ENCODE assay signal across 8 mouse cellular contexts in the genomic region with DNA sequence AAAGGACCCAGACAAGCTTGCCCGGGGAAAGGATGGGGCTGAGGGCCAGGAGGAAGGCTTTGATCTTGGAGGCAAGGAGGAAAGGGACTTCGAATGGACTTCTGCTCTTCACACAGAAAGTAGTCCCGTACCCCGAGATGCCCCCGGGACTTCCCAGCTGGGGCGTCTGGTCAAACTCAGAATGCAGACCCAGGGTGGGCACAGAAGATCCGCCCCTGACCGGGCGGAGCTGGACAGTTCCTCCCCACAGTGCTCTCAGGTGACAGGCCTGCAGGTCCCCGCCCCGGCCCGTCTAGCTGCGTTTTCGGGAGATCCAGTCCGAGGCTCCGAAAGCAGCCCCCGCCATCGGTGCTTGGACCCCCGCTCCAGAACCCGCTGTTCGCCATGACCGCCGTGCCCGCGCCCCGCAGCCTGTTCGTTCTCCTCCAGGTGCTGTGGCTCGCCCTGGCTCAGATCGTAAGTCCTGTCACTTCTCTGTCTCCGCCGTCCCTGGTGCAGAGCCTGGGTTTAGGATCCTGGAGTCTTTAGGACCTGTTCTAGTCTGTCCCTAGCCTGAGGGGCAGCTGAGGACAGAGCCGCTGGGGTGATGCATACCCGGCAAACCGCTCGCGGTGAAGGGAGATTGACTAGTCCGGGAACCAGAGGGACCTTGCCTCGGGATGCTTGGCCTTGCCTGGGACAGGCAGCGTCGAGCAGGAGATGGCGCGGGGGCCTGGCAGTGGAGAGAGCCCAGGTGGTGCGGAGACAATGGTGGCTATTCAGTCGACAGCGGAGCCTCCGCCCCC. TPM values are rescaled to one million over a fixed set of nuclear protein-coding genes. Genes with fewer than 3 reads are reported as not detected.
DNase-seq lines count a peak whose midpoint lies in the region; ATAC-seq and TF ChIP-seq lines count a peak whose summit lies in the region.

A gene (plus strand): TSS at position 55 of the 785 bp plus-strand sequence.

- H3K9me3 ChIP-seq in ES-Bruce4 (replicated peaks; ENCODE audit: control insufficient read depth, insufficient read depth, low read length, poor library complexity, severe bottlenecking): no peaks in the 10 kb centered on the region
- H3K9me3 ChIP-seq in embryonic facial prominence, embryonic 15.5 days (replicated peaks): no peaks in the 10 kb centered on the region
- H3K9me3 ChIP-seq in intestine, embryonic 15.5 days: no peaks in the 10 kb centered on the region
- H3K9me3 ChIP-seq in neural tube, embryonic 12.5 days: no peaks in the 10 kb centered on the region

- 3% methylated on average over 46 of the region's 46 CpGs for WGBS in embryonic facial prominence, embryonic 15.5 days
- 3% methylated on average over 46 of the region's 46 CpGs for WGBS in intestine, embryonic 15.5 days
- 3% methylated on average over 46 of the region's 46 CpGs for WGBS in neural tube, embryonic 12.5 days

- no peak for TF ChIP-seq EP300 in ES-Bruce4 (IDR thresholded peaks at IDR 0.05; ENCODE audit: insufficient read depth, low read depth, low read length)

- H3K9ac ChIP-seq in ES-Bruce4 (ENCODE audit: low read depth, poor library complexity, severe bottlenecking): peak within 1 kb of the TSS; percentile 50
- peak within 1 kb of the TSS; percentile 40 for H3K9ac ChIP-seq in embryonic facial prominence, embryonic 15.5 days
- peak within 1 kb of the TSS; percentile 54 for H3K9ac ChIP-seq in intestine, embryonic 15.5 days
- H3K9ac ChIP-seq in neural tube, embryonic 12.5 days: peak within 1 kb of the TSS; percentile 54

- peak within 1 kb of the TSS; percentile 68 for H3K4me2 ChIP-seq in embryonic facial prominence, embryonic 15.5 days (replicated peaks)
- H3K4me2 ChIP-seq in intestine, embryonic 15.5 days (replicated peaks): peak within 1 kb of the TSS; percentile 90
- peak within 1 kb of the TSS; percentile 72 for H3K4me2 ChIP-seq in neural tube, embryonic 12.5 days (replicated peaks)

- TF ChIP-seq CTCF in ES-Bruce4 (IDR thresholded peaks at IDR 0.05; ENCODE audit: low read depth, low read length): no peak

- intact Hi-C loops in gastrocnemius, postnatal 14 days (cut with DNase I; ENCODE audit: low total_unique reads): no loop called here

- TF ChIP-seq POLR2A in ES-Bruce4 (IDR thresholded peaks at IDR 0.05; ENCODE audit: insufficient read depth, low read length): no peak

- H3K4me3 ChIP-seq in ES-Bruce4 (ENCODE audit: low read depth, low read length): peak within 1 kb of the TSS; percentile 82
- H3K4me3 ChIP-seq in embryonic facial prominence, embryonic 15.5 days (replicated peaks): peak within 1 kb of the TSS; percentile 47
- peak within 1 kb of the TSS; percentile 40 for H3K4me3 ChIP-seq in intestine, embryonic 15.5 days (replicated peaks)
- H3K4me3 ChIP-seq in neural tube, embryonic 12.5 days: peak within 1 kb of the TSS; percentile 39

- peaks cover 6% of the 10 kb centered on the region for H3K4me1 ChIP-seq in ES-Bruce4 (ENCODE audit: control insufficient read depth, insufficient read depth, low read length)
- H3K4me1 ChIP-seq in embryonic facial prominence, embryonic 15.5 days: peaks cover 27% of the 10 kb centered on the region
- H3K4me1 ChIP-seq in intestine, embryonic 15.5 days (replicated peaks): peaks cover 18% of the 10 kb centered on the region
- H3K4me1 ChIP-seq in neural tube, embryonic 12.5 days: peaks cover 28% of the 10 kb centered on the region

- peak; percentile 30 for DNase-seq in gastrocnemius, postnatal 14 days
- no peak for DNase-seq in gastrocnemius, postnatal 25 days
- DNase-seq in layer of hippocampus, adult 18-20 months (ENCODE audit: low spot score in 2 of 2): no peak
- DNase-seq in c-Kit-positive CD71-positive TER-119-positive erythroid progenitor cells, embryonic 14.5 days (ENCODE audit: low spot score): no peak

- no peak within 1 kb of the TSS for H3K27ac ChIP-seq in ES-Bruce4 (ENCODE audit: insufficient read depth, low read length)
- peak within 1 kb of the TSS; percentile 78; the same call in 1 of the 2 replicates for H3K27ac ChIP-seq in embryonic facial prominence, embryonic 15.5 days (replicated peaks)
- no peak within 1 kb of the TSS for H3K27ac ChIP-seq in intestine, embryonic 15.5 days
- H3K27ac ChIP-seq in neural tube, embryonic 12.5 days: no peak within 1 kb of the TSS

- no peaks in the 10 kb centered on the region for H3K27me3 ChIP-seq in ES-Bruce4 (ENCODE audit: control insufficient read depth, insufficient read depth, low read length, poor library complexity, severe bottlenecking)
- H3K27me3 ChIP-seq in embryonic facial prominence, embryonic 15.5 days: peaks cover 18% of the 10 kb centered on the region
- H3K27me3 ChIP-seq in intestine, embryonic 15.5 days (replicated peaks): peaks cover 16% of the 10 kb centered on the region
- peaks cover 26% of the 10 kb centered on the region for H3K27me3 ChIP-seq in neural tube, embryonic 12.5 days (replicated peaks)

- no peak for ATAC-seq in embryonic facial prominence, embryonic 15.5 days (ENCODE audit: insufficient number of reproducible peaks, low FRiP score, low TSS enrichment, low read depth)
- peak; percentile 9; the same call in 1 of the 2 replicates for ATAC-seq in intestine, embryonic 15.5 days
- ATAC-seq in neural tube, embryonic 12.5 days (ENCODE audit: low FRiP score, low read depth): peak; percentile 34

- H3K36me3 ChIP-seq in ES-Bruce4 (ENCODE audit: control insufficient read depth, insufficient read depth, low read length, poor library complexity, severe bottlenecking): no peaks in the 10 kb centered on the region
- no peaks in the 10 kb centered on the region for H3K36me3 ChIP-seq in embryonic facial prominence, embryonic 15.5 days
- H3K36me3 ChIP-seq in intestine, embryonic 15.5 days: no peaks in the 10 kb centered on the region
- no peaks in the 10 kb centered on the region for H3K36me3 ChIP-seq in neural tube, embryonic 12.5 days

RNA-seq across cellular contexts. Expression of the gene that starts here (rescaled TPM):
- under 1 TPM; 0.60 to 0.84 TPM for total RNA-seq in gastrocnemius, postnatal 14 days (2021)
- under 1 TPM; 0.40 to 0.41 TPM for total RNA-seq in gastrocnemius, postnatal 25 days (2021)
- polyA plus RNA-seq in ES-Bruce4 (2011; ENCODE audit: insufficient read depth, insufficient read length, low read depth, missing spikeins): 5.8 and 6.9 TPM in 2 replicates
- polyA plus RNA-seq in embryonic facial prominence, embryonic 15.5 days (2015; fragmentation: Nextera tagmentation; extraction: Ambion mirVana): 67.2 and 97.9 TPM in 2 replicates
- 11.1 and 12.0 TPM in 2 replicates for polyA plus RNA-seq in intestine, embryonic 15.5 days (2015; fragmentation: Nextera tagmentation; extraction: Ambion mirVana)
- polyA plus RNA-seq in neural tube, embryonic 12.5 days (2016; fragmentation: Nextera tagmentation; extraction: Ambion mirVana): 18.0 and 22.9 TPM in 2 replicates
- total RNA-seq in layer of hippocampus, adult 18-20 months (2021): 1 to 10 TPM; 2.2 to 3.6 TPM

Comparison
In these comparisons a context has a peak if more than half of its experiments do, and no peak if none do; other contexts are left out.
1. Peak in DNase-seq in gastrocnemius, postnatal 14 days; RNA of the gene not detected or under 1 TPM.